Mouse (Mus musculus) kidney, embryonic 14.5 days (tissue): ENCODE data around the gene Frrs1. TPM values are rescaled to one million over a fixed set of nuclear protein-coding genes. Genes with fewer than 3 reads are reported as not detected.

ENCODE experiments used
- polyA plus RNA-seq: library from polyadenylated mRNA; unstranded; fragments of >200 nt; fragmentation: Nextera tagmentation; extraction: Ambion mirVana; gene quantifications from 2 replicates; pipeline ENCODE4 v1.2.1, GENCODE M21; 2014

The Frrs1 gene
- polyA plus RNA-seq, 1 experiment from 2014 or later, result 21.2 TPM

Other genes starting within 250 kb of the Frrs1 start
- 28.7 and 32.1 TPM in 2 replicates for gene Trmt13, start 244.9 kb upstream of the Frrs1 start, polyA plus RNA-seq
- gene Mfsd14a, start 196.8 kb upstream of the Frrs1 start, polyA plus RNA-seq, result 65.6 and 106 TPM in 2 replicates
- not detected in 2 replicates for gene Gm43191, start 178.2 kb upstream of the Frrs1 start, polyA plus RNA-seq
- 9.0 and 15.9 TPM in 2 replicates for gene Slc35a3, start 146.6 kb upstream of the Frrs1 start, polyA plus RNA-seq
- gene Agl, start 51.3 kb upstream of the Frrs1 start, polyA plus RNA-seq, result 13.0 and 22.2 TPM in 2 replicates
- gene 4930455H04Rik, start 108.8 kb downstream of the Frrs1 start, polyA plus RNA-seq, result not detected in 2 replicates
- gene Palmd, start 109.5 kb downstream of the Frrs1 start, polyA plus RNA-seq, result 1.6 and 1.7 TPM in 2 replicates